Mouse (Mus musculus) MEL (cell line): Measurements from ENCODE around the gene Mylk. TPM values are rescaled to one million over a fixed set of nuclear protein-coding genes. Genes with fewer than 3 reads are reported as not detected.

ENCODE experiments used
- DNase-seq: peaks from one replicate; pipeline ENCODE4 v3.0.0; 2011; ENCODE audit warnings: low read depth, low spot score
- H3K27ac ChIP-seq: 2 replicates; pipeline ENCODE4 v1.5.1; 2012; ENCODE audit warnings: low read depth, mild to moderate bottlenecking, control low read depth, low read length, moderate library complexity; ENCODE audit not compliant: control insufficient read depth
- H3K27me3 ChIP-seq, 2 experiments: fragments of 150-350 bp in 1 of 2; sonication (generic) in 1 of 2; 2 replicates each; pipeline ENCODE4 v1.6.1; 2012; ENCODE audit warnings: low read length in 2 of 2, mild to moderate bottlenecking in 2 of 2, improper control_type of control experiment in 1 of 2, moderate library complexity in 1 of 2; ENCODE audit not compliant: insufficient read depth in 2 of 2, control insufficient read depth in 1 of 2
- H3K36me3 ChIP-seq, 2 experiments: 2 replicates each; pipeline ENCODE4 v1.6.1; 2012 to 2014; ENCODE audit warnings: low read length in 2 of 2, improper control_type of control experiment in 1 of 2, inconsistent platforms in 1 of 2, mild to moderate bottlenecking in 1 of 2; ENCODE audit not compliant: insufficient read depth in 2 of 2, control insufficient read depth in 1 of 2
- H3K4me1 ChIP-seq, 2 experiments: fragments of 150-350 bp in 1 of 2; sonication (generic) in 1 of 2; 2 replicates each; pipeline ENCODE4 v1.6.1; 2012; ENCODE audit warnings: low read length in 2 of 2, improper control_type of control experiment in 1 of 2, mild to moderate bottlenecking in 1 of 2; ENCODE audit not compliant: insufficient read depth in 2 of 2, control insufficient read depth in 1 of 2
- H3K4me3 ChIP-seq, 2 experiments: fragments of 150-350 bp in 1 of 2; sonication (generic) in 1 of 2; 2 replicates each; pipeline ENCODE4 v1.5.1; 2012; ENCODE audit warnings: low read depth in 2 of 2, low read length in 2 of 2, mild to moderate bottlenecking in 2 of 2, moderate library complexity in 2 of 2, control low read depth in 1 of 2, improper control_type of control experiment in 1 of 2; ENCODE audit not compliant: control insufficient read depth in 1 of 2, insufficient read depth in 1 of 2
- H3K79me2 ChIP-seq: 2 replicates; pipeline ENCODE4 v1.6.1; 2012; ENCODE audit warnings: mild to moderate bottlenecking, low read length, moderate library complexity; ENCODE audit not compliant: control insufficient read depth, poor library complexity, insufficient read depth
- H3K9ac ChIP-seq: 2 replicates; pipeline ENCODE4 v1.6.1; 2012; ENCODE audit warnings: low read depth, mild to moderate bottlenecking, control low read depth, low read length, moderate library complexity; ENCODE audit not compliant: control insufficient read depth, poor library complexity, severe bottlenecking
- H3K9me3 ChIP-seq: fragments of 150-350 bp; sonication (generic); replicated peaks from 2 replicates; pipeline ENCODE4 v1.6.1; 2012; ENCODE audit warnings: mild to moderate bottlenecking, low read length, improper control_type of control experiment, moderate library complexity; ENCODE audit not compliant: insufficient read depth
- BHLHE40 ChIP-seq: IDR thresholded peaks from 2 replicates; pipeline ENCODE4 v1.6.1; 2012; ENCODE audit warnings: low read depth, mild to moderate bottlenecking, inconsistent platforms, low read length, improper control_type of control experiment, borderline replicate concordance
- CTCF ChIP-seq, 3 experiments: IDR thresholded peaks in 2 of 3; conservative IDR thresholded peaks in 1 of 3; 2 replicates each; pipeline ENCODE4 v1.5.1; 2011 to 2012; ENCODE audit warnings: low read length in 3 of 3, low read depth in 2 of 3, mild to moderate bottlenecking in 2 of 3, improper control_type of control experiment in 1 of 3, inconsistent platforms in 1 of 3, mixed read lengths in 1 of 3, moderate library complexity in 1 of 3; ENCODE audit not compliant: control insufficient read depth in 1 of 3, insufficient read depth in 1 of 3, poor library complexity in 1 of 3, severe bottlenecking in 1 of 3
- EP300 ChIP-seq, 2 experiments: IDR thresholded peaks; 2 replicates each; pipeline ENCODE4 v1.6.1; 2011; ENCODE audit warnings: improper control_type of control experiment in 2 of 2, low read length in 2 of 2, low read depth in 1 of 2, mild to moderate bottlenecking in 1 of 2
- ETS1 ChIP-seq: IDR thresholded peaks from 2 replicates; pipeline ENCODE4 v1.6.1; 2012; ENCODE audit warnings: low read depth, mild to moderate bottlenecking, inconsistent platforms, low read length, improper control_type of control experiment, moderate library complexity
- GABPA ChIP-seq: IDR thresholded peaks from 2 replicates; pipeline ENCODE4 v1.6.1; 2012; ENCODE audit warnings: low read depth, mild to moderate bottlenecking, inconsistent platforms, low read length, improper control_type of control experiment, moderate library complexity
- JUND ChIP-seq: IDR thresholded peaks from 2 replicates; pipeline ENCODE4 v1.6.1; 2011; ENCODE audit warnings: low read depth, mild to moderate bottlenecking, improper control_type of control experiment, low read length
- MAFK ChIP-seq: IDR thresholded peaks from 2 replicates; pipeline ENCODE4 v1.6.1; 2011; ENCODE audit warnings: low read depth, mild to moderate bottlenecking, low read length, improper control_type of control experiment, borderline replicate concordance
- MAX ChIP-seq: IDR thresholded peaks from 2 replicates; pipeline ENCODE4 v1.6.1; 2011; ENCODE audit warnings: low read length, improper control_type of control experiment
- MAZ ChIP-seq: IDR thresholded peaks from 2 replicates; pipeline ENCODE4 v1.6.1; 2012; ENCODE audit warnings: low read depth, mild to moderate bottlenecking, inconsistent platforms, low read length, improper control_type of control experiment
- MEF2A ChIP-seq: IDR thresholded peaks from 2 replicates; pipeline ENCODE4 v1.6.1; 2014; ENCODE audit warnings: low read depth, mild to moderate bottlenecking, inconsistent platforms, low read length, improper control_type of control experiment; ENCODE audit not compliant: poor library complexity, insufficient replicate concordance, severe bottlenecking; ENCODE audit errors: extremely low read depth
- MXI1 ChIP-seq: IDR thresholded peaks from 2 replicates; pipeline ENCODE4 v1.6.1; 2011; ENCODE audit warnings: mild to moderate bottlenecking, low read depth, low read length, improper control_type of control experiment
- MYC ChIP-seq: IDR thresholded peaks from 2 replicates; pipeline ENCODE4 v1.6.1; 2011; ENCODE audit warnings: low read depth, mild to moderate bottlenecking, low read length, improper control_type of control experiment, moderate library complexity
- NELFE ChIP-seq: IDR thresholded peaks from 2 replicates; pipeline ENCODE4 v1.6.1; 2011; ENCODE audit warnings: low read depth, low read length, improper control_type of control experiment
- NRF1 ChIP-seq: IDR thresholded peaks from 2 replicates; pipeline ENCODE4 v1.6.1; 2014; ENCODE audit warnings: low read depth, mild to moderate bottlenecking, inconsistent platforms, low read length, improper control_type of control experiment, moderate library complexity; ENCODE audit not compliant: poor library complexity, insufficient read depth, severe bottlenecking
- RCOR1 ChIP-seq: IDR thresholded peaks from 2 replicates; pipeline ENCODE4 v1.6.1; 2012; ENCODE audit warnings: low read depth, mild to moderate bottlenecking, inconsistent platforms, low read length, improper control_type of control experiment
- SIN3A ChIP-seq: IDR thresholded peaks from 2 replicates; pipeline ENCODE4 v1.6.1; 2012; ENCODE audit warnings: low read length, improper control_type of control experiment, inconsistent platforms
- TCF12 ChIP-seq: IDR thresholded peaks from 2 replicates; pipeline ENCODE4 v1.6.1; 2014; ENCODE audit warnings: low read depth, mild to moderate bottlenecking, inconsistent platforms, low read length, improper control_type of control experiment, moderate library complexity
- USF1 ChIP-seq: IDR thresholded peaks from 2 replicates; pipeline ENCODE4 v1.6.1; 2014; ENCODE audit warnings: low read depth, mild to moderate bottlenecking, inconsistent platforms, low read length, improper control_type of control experiment, moderate library complexity
- ZC3H11A ChIP-seq: IDR thresholded peaks from 2 replicates; pipeline ENCODE4 v1.6.1; 2012; ENCODE audit warnings: low read depth, mild to moderate bottlenecking, inconsistent platforms, low read length, improper control_type of control experiment
- polyA plus RNA-seq, 2 experiments: library from polyadenylated mRNA; stranded (reverse) in 1 of 2; unstranded in 1 of 2; fragments of >175 nt in 1 of 2; fragments of >200 nt in 1 of 2; gene quantifications; 2 replicates each; pipeline versions ENCODE4 v1.2.1 to v1.2.4; 2012; ENCODE audit warnings: low replicate concordance in 2 of 2, low read depth in 1 of 2; ENCODE audit not compliant: insufficient read length in 2 of 2, insufficient read depth in 1 of 2, missing spikeins in 1 of 2
- total RNA-seq: library from RNA; depleted of rRNA; stranded (reverse); fragments of 300-350 nt; gene quantifications from 2 replicates; pipeline ENCODE4 v1.2.3, GENCODE M21; 2012

Gene Mylk
- total and polyA plus RNA-seq, 3 experiments = not detected

- H3K9me3 ChIP-seq = no peaks in the 10 kb centered on the region
- H3K9ac ChIP-seq = no peak overlapping the region
- no peaks in the 10 kb centered on the region; a peak in 1 of 4 replicates for H3K27me3 ChIP-seq
- H3K4me3 ChIP-seq = no peak overlapping the region
- no peaks in the 10 kb centered on the region for H3K36me3 ChIP-seq
- no peaks in the 10 kb centered on the region for H3K4me1 ChIP-seq
- TF ChIP-seq BHLHE40 (no peak), NRF1 (no peak), MEF2A (no peak), ZC3H11A (no peak), MAX (no peak), MAFK (no peak), MXI1 (no peak), RCOR1 (no peak), USF1 (no peak), CTCF (IDR thresholded peaks at IDR 0.05 in 2 of 3, conservative IDR thresholded peaks at IDR 0.05 in 1 of 3; ENCODE audit: control insufficient read depth in 1 of 3, insufficient read depth in 1 of 3, low read depth in 2 of 3, low read length in 3 of 3, poor library complexity in 1 of 3, severe bottlenecking in 1 of 3) (no peak), GABPA (no peak), EP300 (IDR thresholded peaks at IDR 0.05; ENCODE audit: low read depth in 1 of 2, low read length in 2 of 2) (no peak), MAZ (no peak), TCF12 (no peak), MYC (no peak)
- no peak for DNase-seq
- no peaks in the 10 kb centered on the region for H3K79me2 ChIP-seq
- no peak overlapping the region for H3K27ac ChIP-seq
Observed at GRCm38 (mm10) chr16:35004756-35005155, 259.7 kb downstream of the Mylk start.

GRCm38 (mm10) chr16:35006251-35006650 lies 261.2 kb downstream of the Mylk start:
- H3K36me3 ChIP-seq = no peaks in the 10 kb centered on the region
- no peaks in the 10 kb centered on the region for H3K79me2 ChIP-seq
- H3K9ac ChIP-seq = no peak overlapping the region
- no peak overlapping the region for H3K4me3 ChIP-seq
- no peak for DNase-seq
- H3K27ac ChIP-seq = no peak overlapping the region
- no peaks in the 10 kb centered on the region for H3K9me3 ChIP-seq
- no peaks in the 10 kb centered on the region; a peak in 2 of 4 replicates for H3K27me3 ChIP-seq
- no peaks in the 10 kb centered on the region for H3K4me1 ChIP-seq
- no peak for TF ChIP-seq EP300 (IDR thresholded peaks at IDR 0.05; ENCODE audit: low read depth in 1 of 2, low read length in 2 of 2)
- TF ChIP-seq JUND = no peak
- no peak for TF ChIP-seq MAZ
- no peak for TF ChIP-seq MAFK
- no peak for TF ChIP-seq CTCF (IDR thresholded peaks at IDR 0.05 in 2 of 3, conservative IDR thresholded peaks at IDR 0.05 in 1 of 3; ENCODE audit: control insufficient read depth in 1 of 3, insufficient read depth in 1 of 3, low read depth in 2 of 3, low read length in 3 of 3, poor library complexity in 1 of 3, severe bottlenecking in 1 of 3)
- TF ChIP-seq SIN3A = no peak
- TF ChIP-seq NRF1 = no peak
- no peak for TF ChIP-seq NELFE
- TF ChIP-seq ETS1 = no peak
- TF ChIP-seq ZC3H11A = no peak
